8 mouse cellular contexts compared by ENCODE assay signal in the genomic region with DNA sequence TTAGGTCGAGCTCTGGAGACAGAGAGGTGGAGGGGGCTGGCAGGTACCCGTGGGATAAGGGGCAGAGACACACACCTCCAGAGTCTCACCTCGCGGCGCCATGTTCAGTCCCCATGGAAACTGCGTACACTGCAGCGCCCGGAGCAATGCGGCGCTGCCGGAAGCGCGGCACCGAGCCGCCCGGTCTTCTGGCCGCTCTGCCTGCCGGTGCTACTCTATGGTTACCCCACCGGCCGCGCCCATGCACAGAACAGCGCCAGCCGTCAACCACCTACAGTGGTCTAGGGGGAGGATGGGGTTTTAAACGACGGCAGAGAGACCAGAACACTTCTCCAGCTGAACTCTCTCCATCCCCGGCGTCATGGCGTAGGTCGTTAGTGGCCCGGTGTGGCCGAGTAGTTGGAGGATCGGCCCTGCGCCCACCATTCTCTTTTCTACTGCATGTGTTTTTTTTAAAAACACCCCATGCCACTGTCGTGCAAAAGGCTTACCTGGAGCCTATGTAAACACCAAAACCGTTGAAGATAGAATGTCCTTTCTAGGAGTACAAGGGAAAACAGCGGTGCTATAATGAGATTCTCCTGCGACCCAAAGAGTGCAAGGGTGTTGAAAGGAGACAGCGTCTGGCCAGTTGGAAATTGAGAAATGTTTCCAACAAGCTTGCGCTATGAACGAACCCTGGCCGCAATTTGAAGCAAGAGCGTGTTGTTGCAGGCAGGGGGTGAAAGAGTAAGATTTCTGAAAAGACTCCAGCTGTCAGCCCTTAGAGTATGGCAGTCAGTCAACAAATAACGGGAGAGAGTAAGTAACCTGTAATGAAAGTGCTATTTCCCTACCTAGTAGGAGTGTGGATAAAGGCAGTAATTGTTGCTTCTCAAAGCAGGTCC. TPM values are rescaled to one million over a fixed set of nuclear protein-coding genes. Genes with fewer than 3 reads are reported as not detected.
DNase-seq lines count a peak whose midpoint lies in the region; ATAC-seq and TF ChIP-seq lines count a peak whose summit lies in the region.

A gene (minus strand): TSS at position 615 of the 887 bp plus-strand sequence.

- peak; percentile 83 for TF ChIP-seq POLR2A in testis, adult 2 months (IDR thresholded peaks at IDR 0.05; ENCODE audit: control insufficient read depth, low read depth, low read length)

- H3K9ac ChIP-seq in forebrain, embryonic 11.5 days (ENCODE audit: low read length), result peak within 1 kb of the TSS; percentile 60
- peak within 1 kb of the TSS; percentile 85 for H3K9ac ChIP-seq in heart, embryonic 16.5 days (ENCODE audit: low read length)
- peak within 1 kb of the TSS; percentile 82 for H3K9ac ChIP-seq in liver, embryonic 16.5 days (ENCODE audit: low read depth, low read length)
- H3K9ac ChIP-seq in neural tube, embryonic 13.5 days, result peak within 1 kb of the TSS; percentile 82

- H3K4me3 ChIP-seq in forebrain, embryonic 11.5 days (ENCODE audit: low read depth, low read length), result peak within 1 kb of the TSS; percentile 53
- peak within 1 kb of the TSS; percentile 74 for H3K4me3 ChIP-seq in heart, embryonic 16.5 days (ENCODE audit: low read length)
- peak within 1 kb of the TSS; percentile 75 for H3K4me3 ChIP-seq in liver, embryonic 16.5 days (ENCODE audit: low read depth, low read length)
- H3K4me3 ChIP-seq in neural tube, embryonic 13.5 days, result peak within 1 kb of the TSS; percentile 64
- H3K4me3 ChIP-seq in testis, adult 2 months (ENCODE audit: control insufficient read depth, low read depth, low read length), result peak within 1 kb of the TSS; percentile 97

- peak; percentile 74 to 80 for DNase-seq in CD8-positive naive resting alpha-beta T cell, adult 2 months (ENCODE audit: low read depth in 2 of 2, low spot score in 2 of 2)
- DNase-seq in c-Kit-positive CD71-negative TER-119-negative erythroid progenitor cells, embryonic 14.5 days (ENCODE audit: low read depth), result peak; percentile 68
- DNase-seq in forebrain, embryonic 11.5 days (ENCODE audit: low spot score), result peak; percentile 88
- DNase-seq in kidney, postnatal 4 days, result peak; percentile 87 to 92

- no peaks in the 10 kb centered on the region for H3K9me3 ChIP-seq in forebrain, embryonic 11.5 days (ENCODE audit: control insufficient read depth, low read length)
- no peaks in the 10 kb centered on the region for H3K9me3 ChIP-seq in heart, embryonic 16.5 days (replicated peaks; ENCODE audit: control insufficient read depth, low read length)
- H3K9me3 ChIP-seq in liver, embryonic 16.5 days (replicated peaks; ENCODE audit: control insufficient read depth, low read length), result no peaks in the 10 kb centered on the region
- no peaks in the 10 kb centered on the region for H3K9me3 ChIP-seq in neural tube, embryonic 13.5 days

- H3K4me1 ChIP-seq in forebrain, embryonic 11.5 days (replicated peaks; ENCODE audit: control insufficient read depth, insufficient read depth, low read length), result no peaks in the 10 kb centered on the region
- H3K4me1 ChIP-seq in heart, embryonic 16.5 days (ENCODE audit: control insufficient read depth, insufficient read depth, low read length), result 0 out of 2 replicates have a peak, but pooled peaks cover 2% of the 10 kb centered on the region
- peaks cover 12% of the 10 kb centered on the region for H3K4me1 ChIP-seq in liver, embryonic 16.5 days (ENCODE audit: control insufficient read depth, low read depth, low read length)
- peaks cover 24% of the 10 kb centered on the region for H3K4me1 ChIP-seq in neural tube, embryonic 13.5 days (replicated peaks)
- peaks cover 5% of the 10 kb centered on the region; the same call in 1 of the 2 replicates for H3K4me1 ChIP-seq in testis, adult 2 months (ENCODE audit: control insufficient read depth, insufficient read depth, low read length)

- TF ChIP-seq CTCF in testis, adult 2 months (IDR thresholded peaks at IDR 0.05; ENCODE audit: control insufficient read depth, insufficient read depth, insufficient replicate concordance, low read depth, low read length), result no peak

- no peaks in the 10 kb centered on the region for H3K27me3 ChIP-seq in forebrain, embryonic 11.5 days (ENCODE audit: control insufficient read depth, insufficient read depth, low read length)
- H3K27me3 ChIP-seq in heart, embryonic 16.5 days (ENCODE audit: control insufficient read depth, insufficient read depth, low read length), result no peaks in the 10 kb centered on the region
- H3K27me3 ChIP-seq in liver, embryonic 16.5 days (ENCODE audit: control insufficient read depth, insufficient read depth, low read depth, low read length), result no peaks in the 10 kb centered on the region
- H3K27me3 ChIP-seq in neural tube, embryonic 13.5 days, result no peaks in the 10 kb centered on the region
- no peaks in the 10 kb centered on the region for H3K27me3 ChIP-seq in testis, adult 2 months (ENCODE audit: control insufficient read depth, insufficient read depth, low read length)

- WGBS in forebrain, embryonic 11.5 days, result 2% methylated on average over 43 of the region's 43 CpGs
- 1% methylated on average over 43 of the region's 43 CpGs for WGBS in heart, embryonic 16.5 days
- 2% methylated on average over 43 of the region's 43 CpGs for WGBS in liver, embryonic 16.5 days (ENCODE audit: insufficient replicate concordance)
- WGBS in neural tube, embryonic 13.5 days, result 1% methylated on average over 43 of the region's 43 CpGs

- peaks cover 1% of the 10 kb centered on the region; the same call in 1 of the 2 replicates for H3K36me3 ChIP-seq in forebrain, embryonic 11.5 days (ENCODE audit: control insufficient read depth, insufficient read depth, low read length)
- H3K36me3 ChIP-seq in heart, embryonic 16.5 days (ENCODE audit: control insufficient read depth, insufficient read depth), result peaks cover 7% of the 10 kb centered on the region; the same call in 1 of the 2 replicates
- H3K36me3 ChIP-seq in liver, embryonic 16.5 days (ENCODE audit: control insufficient read depth, insufficient read depth), result peaks cover 3% of the 10 kb centered on the region; the same call in 1 of the 2 replicates
- peaks cover 24% of the 10 kb centered on the region for H3K36me3 ChIP-seq in neural tube, embryonic 13.5 days
- H3K36me3 ChIP-seq in testis, adult 2 months (ENCODE audit: control insufficient read depth, insufficient read depth, low read length), result no peaks in the 10 kb centered on the region; the same call in 1 of the 2 replicates

- H3K27ac ChIP-seq in forebrain, embryonic 11.5 days (ENCODE audit: low read depth, low read length), result peak within 1 kb of the TSS; percentile 42; the same call in 1 of the 2 replicates
- peak within 1 kb of the TSS; percentile 80 for H3K27ac ChIP-seq in heart, embryonic 16.5 days (ENCODE audit: low read length)
- H3K27ac ChIP-seq in liver, embryonic 16.5 days (ENCODE audit: low read length), result peak within 1 kb of the TSS; percentile 78
- H3K27ac ChIP-seq in neural tube, embryonic 13.5 days (replicated peaks), result peak within 1 kb of the TSS; percentile 88
- peak within 1 kb of the TSS; percentile 86 for H3K27ac ChIP-seq in testis, adult 2 months (ENCODE audit: control insufficient read depth, insufficient read depth, low read depth, low read length)

- peak; percentile 99 for ATAC-seq in forebrain, embryonic 11.5 days (replicated peaks; ENCODE audit: low FRiP score)
- peak; percentile 94 for ATAC-seq in heart, embryonic 16.5 days (replicated peaks; ENCODE audit: extremely low read depth, insufficient read depth, low FRiP score)
- peak; percentile 99 for ATAC-seq in liver, embryonic 16.5 days (ENCODE audit: low read depth)
- ATAC-seq in neural tube, embryonic 13.5 days (ENCODE audit: low read depth), result peak; percentile 98

- peak within 1 kb of the TSS; percentile 48 for H3K4me2 ChIP-seq in forebrain, embryonic 11.5 days (ENCODE audit: low read depth, low read length, severe bottlenecking)
- peak within 1 kb of the TSS; percentile 85 for H3K4me2 ChIP-seq in heart, embryonic 16.5 days (ENCODE audit: low read depth, low read length)
- peak within 1 kb of the TSS; percentile 74 for H3K4me2 ChIP-seq in liver, embryonic 16.5 days (ENCODE audit: low read depth, low read length)
- peak within 1 kb of the TSS; percentile 71 for H3K4me2 ChIP-seq in neural tube, embryonic 13.5 days

RNA-seq across cellular contexts. Expression of the gene that starts here (rescaled TPM):
- 61.3 and 61.4 TPM in 2 replicates for polyA plus RNA-seq in forebrain, embryonic 11.5 days (2014; fragmentation: Nextera tagmentation; extraction: Ambion mirVana)
- polyA plus RNA-seq in heart, embryonic 16.5 days (2015; fragmentation: Nextera tagmentation; extraction: Ambion mirVana), result 17.0 and 20.7 TPM in 2 replicates
- polyA plus RNA-seq in liver, embryonic 16.5 days (2015; fragmentation: Nextera tagmentation; extraction: Ambion mirVana), result 9.7 and 9.9 TPM in 2 replicates
- polyA plus RNA-seq in neural tube, embryonic 13.5 days (2015; fragmentation: Nextera tagmentation; extraction: Ambion mirVana), result 51.0 and 51.6 TPM in 2 replicates
- polyA plus RNA-seq in testis, adult 2 months (2012; rRNA removed), result 37.4 and 39.5 TPM in 2 replicates

Comparison
In these comparisons a context has a peak if more than half of its experiments do, and no peak if none do; other contexts are left out.
1. Peak in every context shown above with its lines: DNase-seq, ATAC-seq, H3K4me3 ChIP-seq and H3K27ac ChIP-seq.